Mouse (Mus musculus) C2C12 (cell line): ENCODE data around the gene Relb. TPM values are rescaled to one million over a fixed set of nuclear protein-coding genes. Genes with fewer than 3 reads are reported as not detected.

Source experiments
- H3K27me3 ChIP-seq: one replicate; pipeline ENCODE4 v1.6.1; 2011; ENCODE audit not compliant: control insufficient read depth, insufficient read depth, insufficient read length
- H3K36me3 ChIP-seq: one replicate; pipeline ENCODE4 v1.6.1; 2011; ENCODE audit not compliant: control insufficient read depth, insufficient read depth
- H3K4me3 ChIP-seq: one replicate; pipeline ENCODE4 v1.5.1; 2011; ENCODE audit warnings: mild to moderate bottlenecking, control low read depth; ENCODE audit not compliant: poor library complexity, insufficient read depth, severe bottlenecking
- H3K79me2 ChIP-seq: one replicate; pipeline ENCODE4 v1.6.1; 2011; ENCODE audit not compliant: control insufficient read depth, insufficient read depth
- H3K79me3 ChIP-seq: one replicate; pipeline ENCODE4 v1.6.1; 2011; ENCODE audit warnings: low read depth, control low read depth
- H3ac ChIP-seq: one replicate; pipeline ENCODE3; 2011; ENCODE audit warnings: low read depth; ENCODE audit not compliant: control insufficient read depth, insufficient read length
- CEBPB ChIP-seq: IDR thresholded peaks from one replicate; pipeline ENCODE4 v1.6.1; 2011; ENCODE audit warnings: low read depth, mild to moderate bottlenecking, control low read depth, moderate library complexity
- CTCF ChIP-seq: IDR thresholded peaks from one replicate; pipeline ENCODE4 v1.5.1; 2011; ENCODE audit not compliant: control insufficient read depth, insufficient read depth, insufficient read length
- FOSL1 ChIP-seq: IDR thresholded peaks from one replicate; pipeline ENCODE4 v1.8.0; 2011; ENCODE audit warnings: mild to moderate bottlenecking, low read length; ENCODE audit not compliant: poor library complexity, insufficient read depth, severe bottlenecking
- MAX ChIP-seq: IDR thresholded peaks from one replicate; pipeline ENCODE4 v1.6.1; 2011; ENCODE audit warnings: mild to moderate bottlenecking, control low read depth
- MYOD1 ChIP-seq: IDR thresholded peaks from one replicate; pipeline ENCODE4 v1.6.1; 2011; ENCODE audit warnings: low read depth; ENCODE audit not compliant: control insufficient read depth, insufficient read length
- MYOG ChIP-seq: IDR thresholded peaks from one replicate; pipeline ENCODE4 v1.6.1; 2011; ENCODE audit not compliant: control insufficient read depth, insufficient read length; ENCODE audit errors: extremely low read depth
- USF1 ChIP-seq: IDR thresholded peaks from one replicate; pipeline ENCODE4 v1.6.1; 2011; ENCODE audit warnings: low read depth, mild to moderate bottlenecking, control low read depth, moderate library complexity
- polyA plus RNA-seq: library from polyadenylated mRNA; unstranded; fragments of >200 nt; fragmentation: generic; extraction: Trizol; gene quantifications from one replicate; pipeline ENCODE4 v1.2.1, GENCODE M21; 2012; ENCODE audit warnings: missing spikeins

Gene Relb
- polyA plus RNA-seq, 1 experiment = 11.1 TPM

DNA sequence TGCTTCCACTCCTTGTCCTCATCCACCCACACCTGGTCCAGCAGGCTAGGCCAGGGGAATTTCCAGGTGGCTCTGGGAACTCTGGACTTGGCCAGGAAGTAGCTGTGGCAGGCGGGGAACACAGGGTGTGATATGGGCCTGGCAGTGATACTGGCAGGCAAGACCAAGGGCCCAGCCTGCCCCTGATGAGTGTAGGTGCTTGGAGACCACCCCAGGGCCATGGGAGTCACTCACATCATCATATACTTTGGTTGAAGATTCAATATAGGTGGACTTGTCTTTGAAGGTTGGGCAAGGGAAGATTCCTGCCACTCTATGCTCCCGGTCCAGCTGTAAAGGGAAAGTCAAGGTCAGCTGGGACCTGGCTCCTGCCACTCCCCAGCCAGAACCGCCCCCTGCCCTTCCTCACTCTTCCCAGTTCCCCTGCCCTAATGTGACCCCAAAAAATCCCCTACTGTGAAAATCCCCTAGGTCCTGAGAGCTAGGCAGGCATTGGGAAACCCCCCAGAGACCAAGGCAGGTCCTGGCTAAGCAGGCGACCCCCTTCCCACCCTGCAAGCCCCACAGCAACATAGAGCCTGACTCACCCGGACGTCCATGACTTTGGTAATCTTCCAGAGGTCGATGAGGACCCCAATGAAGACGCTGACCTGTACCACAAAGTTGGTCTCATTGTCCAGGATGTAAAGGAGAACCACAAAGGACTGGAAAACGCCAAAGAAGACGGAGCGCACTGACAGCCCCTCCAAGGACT lies 6.0 kb upstream of the Relb start:
- Histone ChIP-seq H3K4me3 (no peak overlapping the region), H3ac (no peak overlapping the region), H3K36me3 (peaks cover 22% of the 10 kb centered on the region), H3K79me3 (no peaks in the 10 kb centered on the region), H3K79me2 (no peaks in the 10 kb centered on the region), H3K27me3 (no peaks in the 10 kb centered on the region)
- TF ChIP-seq CTCF = no peak
- TF ChIP-seq CEBPB = no peak
- no peak for TF ChIP-seq USF1
- TF ChIP-seq MYOD1 = no peak
- TF ChIP-seq MYOG = no peak
- TF ChIP-seq FOSL1 = no peak
- no peak for TF ChIP-seq MAX

DNA sequence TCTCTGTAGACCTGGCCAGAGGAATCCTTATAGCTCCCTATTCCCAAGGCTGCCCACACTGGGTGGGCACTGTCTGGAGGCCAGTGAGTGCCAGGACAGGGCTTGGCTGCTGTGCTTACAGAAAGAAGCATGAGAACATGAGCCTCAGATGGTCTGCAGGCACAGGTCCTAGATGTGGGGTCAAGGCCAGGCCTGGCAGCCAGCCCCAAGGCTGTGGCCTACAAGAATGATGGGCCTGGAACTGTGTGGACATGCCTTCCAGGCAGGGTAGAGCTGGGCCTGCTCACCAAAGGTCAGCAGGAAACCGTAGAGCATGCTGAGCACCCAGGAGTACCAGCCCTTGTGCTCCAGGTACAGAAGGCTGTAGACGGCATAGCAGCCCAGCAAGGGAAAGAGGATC lies 5.4 kb upstream of the Relb start:
- peaks cover 22% of the 10 kb centered on the region for H3K36me3 ChIP-seq
- TF ChIP-seq CTCF (no peak), CEBPB (no peak), FOSL1 (no peak), MYOD1 (no peak), MAX (no peak), USF1 (no peak), MYOG (no peak)

DNA sequence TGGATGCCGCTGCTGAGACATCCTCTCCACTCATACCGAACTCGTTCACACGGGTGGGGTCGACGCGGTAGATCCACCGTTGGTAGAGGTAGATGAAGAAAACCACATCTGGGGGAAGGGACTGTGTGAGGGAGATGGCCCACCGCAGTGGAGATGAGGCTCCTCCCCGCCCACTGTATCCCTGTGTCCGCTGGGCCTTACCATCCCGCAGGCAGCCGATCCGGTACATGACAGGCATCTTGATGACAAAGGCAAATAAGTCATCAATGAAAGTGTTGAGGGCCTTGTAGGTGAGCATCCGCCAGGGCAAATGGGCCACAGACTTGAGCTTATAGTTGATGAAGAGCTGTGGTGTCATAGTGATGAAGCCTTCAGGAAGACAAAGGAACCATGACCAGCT lies 4.6 kb upstream of the Relb start:
- peaks cover 22% of the 10 kb centered on the region for H3K36me3 ChIP-seq
- H3K79me2 ChIP-seq = no peaks in the 10 kb centered on the region
- no peaks in the 10 kb centered on the region for H3K27me3 ChIP-seq
- H3K4me3 ChIP-seq = no peak overlapping the region
- H3ac ChIP-seq = no peak overlapping the region
- no peak for TF ChIP-seq MYOG
- no peak for TF ChIP-seq MAX
- TF ChIP-seq FOSL1 = no peak
- no peak for TF ChIP-seq CTCF
- no peak for TF ChIP-seq MYOD1
- TF ChIP-seq USF1 = no peak
- no peak for TF ChIP-seq CEBPB
- H3K79me3 ChIP-seq = no peaks in the 10 kb centered on the region

More for the DNA sequence above, 5.4 kb upstream of the Relb start:
- Histone ChIP-seq H3K79me3 (no peaks in the 10 kb centered on the region), H3K27me3 (no peaks in the 10 kb centered on the region), H3K4me3 (no peak overlapping the region), H3K79me2 (no peaks in the 10 kb centered on the region), H3ac (no peak overlapping the region)

DNA sequence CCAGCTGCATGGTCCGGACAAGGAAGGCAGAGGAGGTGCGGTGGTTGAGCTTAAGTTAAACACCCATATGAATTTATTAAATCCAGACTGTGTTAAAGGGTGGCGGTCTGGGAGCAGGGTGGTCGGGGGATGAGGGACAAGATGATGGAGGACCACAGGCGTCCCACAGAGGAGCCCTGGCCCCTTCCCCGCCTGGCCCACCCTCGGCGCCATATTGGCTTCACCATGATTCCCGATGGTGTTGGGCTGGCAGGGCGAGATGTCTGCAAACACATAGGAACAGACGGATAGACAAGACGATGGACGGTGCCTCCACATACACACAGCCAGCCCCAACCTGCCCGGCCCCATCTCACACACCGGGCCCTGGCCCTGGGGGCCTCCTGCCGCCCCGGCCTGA lies 4.0 kb upstream of the Relb start:
- peaks cover 22% of the 10 kb centered on the region for H3K36me3 ChIP-seq
- H3K79me3 ChIP-seq = no peaks in the 10 kb centered on the region
- no peaks in the 10 kb centered on the region for H3K79me2 ChIP-seq
- TF ChIP-seq CEBPB = no peak
- TF ChIP-seq USF1 = no peak
- no peak for TF ChIP-seq FOSL1
- no peak for TF ChIP-seq MYOD1
- H3ac ChIP-seq = no peak overlapping the region
- H3K4me3 ChIP-seq = no peak overlapping the region
- H3K27me3 ChIP-seq = no peaks in the 10 kb centered on the region

DNA sequence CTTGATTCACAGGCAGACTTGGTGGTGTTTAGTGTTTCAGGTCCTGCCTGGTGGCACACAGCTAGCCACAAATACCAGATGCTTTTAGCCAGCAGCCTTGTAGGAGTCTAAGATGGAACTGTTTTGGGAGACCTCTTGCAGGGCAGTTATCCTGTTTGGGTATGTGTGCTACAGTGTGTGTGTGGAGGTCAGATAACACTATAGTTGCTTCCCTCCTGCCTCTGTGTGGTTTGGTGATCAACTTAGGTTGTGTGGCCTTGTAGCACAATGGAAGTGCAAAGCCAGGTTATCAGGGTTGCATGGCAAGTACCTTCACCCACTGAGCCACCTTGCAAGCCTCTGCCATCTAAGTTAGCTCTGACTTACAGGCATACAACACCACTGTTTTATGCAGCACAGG lies 3.5 kb upstream of the Relb start:
- TF ChIP-seq MAX (no peak), MYOG (no peak), FOSL1 (no peak)
- no peaks in the 10 kb centered on the region for H3K79me3 ChIP-seq
- H3K27me3 ChIP-seq = no peaks in the 10 kb centered on the region
- H3K4me3 ChIP-seq = no peak overlapping the region
- no peak overlapping the region for H3ac ChIP-seq
- peaks cover 22% of the 10 kb centered on the region for H3K36me3 ChIP-seq
- no peaks in the 10 kb centered on the region for H3K79me2 ChIP-seq

DNA sequence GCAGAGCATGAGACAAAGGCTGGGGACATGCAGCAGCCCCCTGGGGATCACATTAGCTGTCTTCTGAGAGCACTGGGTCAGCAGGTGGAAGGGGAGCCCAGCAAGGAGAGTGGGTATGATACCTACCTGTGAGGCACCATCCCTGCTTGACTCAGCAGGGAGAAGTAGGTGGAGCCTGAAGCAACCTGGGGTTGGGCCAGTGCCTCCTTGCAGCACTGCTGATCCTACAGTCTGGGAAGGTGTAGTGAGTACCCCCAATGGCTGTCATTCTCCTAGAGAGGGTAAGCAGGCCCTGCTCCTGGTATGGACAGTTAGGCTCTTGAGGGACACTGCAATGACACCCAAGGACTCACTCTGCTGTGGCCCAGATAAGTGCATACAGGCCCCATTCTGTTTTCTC lies 3.0 kb upstream of the Relb start:
- no peaks in the 10 kb centered on the region for H3K27me3 ChIP-seq
- H3K79me3 ChIP-seq = no peaks in the 10 kb centered on the region
- peaks cover 22% of the 10 kb centered on the region for H3K36me3 ChIP-seq
- H3K79me2 ChIP-seq = no peaks in the 10 kb centered on the region
- H3K4me3 ChIP-seq = no peak overlapping the region
- TF ChIP-seq CEBPB = no peak
- TF ChIP-seq CTCF = no peak
- TF ChIP-seq MAX = no peak
- no peak for TF ChIP-seq MYOD1
- no peak for TF ChIP-seq MYOG
- TF ChIP-seq USF1 = no peak
- TF ChIP-seq FOSL1 = no peak
- H3ac ChIP-seq = no peak overlapping the region
